Mouse (Mus musculus): ENCODE data around the gene Spire2.
"Not testable (repeated sequence)": the region's sequence is repeated elsewhere in the genome, so short reads cannot be mapped to it uniquely, and the experiment has no call there.

DNA sequence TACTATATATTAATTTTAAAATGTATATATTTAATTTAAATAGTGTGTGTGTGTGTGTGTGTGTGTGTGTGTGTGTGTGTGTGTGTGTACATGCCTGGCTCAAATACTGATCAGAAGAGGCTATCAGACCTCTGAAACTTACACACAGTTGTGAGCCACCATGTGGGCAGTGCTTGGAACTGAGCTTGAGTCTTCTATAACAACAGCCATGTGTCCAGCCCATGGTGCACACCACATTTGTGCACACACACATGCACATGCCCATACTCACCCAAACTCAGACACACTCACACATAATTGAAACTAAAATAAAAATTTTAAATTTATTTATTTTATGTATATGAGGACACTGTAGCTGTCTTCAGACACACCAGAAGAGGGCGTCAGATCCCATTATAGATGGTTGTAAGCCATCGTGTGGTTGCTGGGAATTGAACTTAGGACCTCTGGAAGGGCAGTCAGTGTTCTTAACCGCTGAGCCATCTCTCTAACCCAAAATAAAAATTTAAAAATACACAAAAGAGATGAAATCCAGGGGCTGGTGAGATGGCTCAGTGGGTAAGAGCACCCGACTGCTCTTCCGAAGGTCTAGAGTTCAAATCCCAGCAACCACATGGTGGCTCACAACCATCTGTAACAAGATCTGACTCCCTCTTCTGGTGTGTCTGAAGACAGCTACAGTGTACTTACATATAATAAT, 82.6 kb downstream of the Spire2 start:
- peak; percentile 9; the same call in 1 of the 2 replicates for TF ChIP-seq CTCF (IDR thresholded peaks at IDR 0.05; ENCODE audit: borderline replicate concordance, extremely low read depth, insufficient read depth, insufficient read length)
- not testable (repeated sequence) for TF ChIP-seq POLR2A (IDR thresholded peaks at IDR 0.05; ENCODE audit: borderline replicate concordance, extremely low read depth, insufficient read depth, insufficient read length, poor library complexity, severe bottlenecking)

Measured in brain, embryonic 14.5 days (tissue).